Mouse (Mus musculus): ENCODE measurements around the gene Tcf7l2.

DNA sequence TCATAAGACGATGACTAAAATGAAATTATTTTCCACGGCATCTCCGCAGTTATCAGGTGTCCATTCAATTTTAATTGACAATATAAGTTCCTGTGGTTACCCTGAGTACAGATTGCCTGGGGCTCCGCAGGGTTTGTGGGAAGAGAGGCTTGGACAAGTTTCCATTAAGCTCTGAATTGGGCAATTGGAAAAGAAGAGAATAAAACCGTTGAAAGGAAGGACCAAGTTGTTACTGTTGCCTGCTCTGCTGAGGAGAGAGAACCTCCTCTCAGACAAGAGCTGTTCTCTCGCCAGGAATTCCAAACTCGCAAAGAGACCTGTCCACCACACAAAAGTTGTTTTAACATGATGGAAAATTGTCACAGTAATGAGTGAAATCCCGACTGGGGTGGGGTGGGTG is 11.2 kb downstream of the Tcf7l2 start:
- TF ChIP-seq TCF12 (IDR thresholded peaks at IDR 0.05; ENCODE audit: insufficient read depth, poor library complexity, severe bottlenecking) (no peak), POLR2A (IDR thresholded peaks at IDR 0.05; ENCODE audit: insufficient read length, low read depth) (no peak), CEBPB (IDR thresholded peaks at IDR 0.05; ENCODE audit: insufficient read depth, poor library complexity, severe bottlenecking) (no peak), POLR2AphosphoS2 (IDR thresholded peaks at IDR 0.05; ENCODE audit: insufficient read length, low read depth) (no peak), SRF (IDR thresholded peaks at IDR 0.05; ENCODE audit: control insufficient read depth, insufficient read length, low read depth) (no peak), MYOG (IDR thresholded peaks at IDR 0.05; ENCODE audit: control insufficient read depth in 1 of 3, insufficient read depth in 1 of 3, insufficient read length in 2 of 3, low read depth in 2 of 3) (no peak), USF1 (IDR thresholded peaks at IDR 0.05; ENCODE audit: low read depth) (no peak), TCF3 (IDR thresholded peaks at IDR 0.05; ENCODE audit: insufficient read length, low read depth) (no peak), MAX (IDR thresholded peaks at IDR 0.05; ENCODE audit: low read depth) (no peak), E2F4 (IDR thresholded peaks at IDR 0.05; ENCODE audit: insufficient read depth) (no peak), REST (IDR thresholded peaks at IDR 0.05; ENCODE audit: insufficient read depth, insufficient read length) (no peak), MYOD1 (IDR thresholded peaks at IDR 0.05; ENCODE audit: control insufficient read depth in 1 of 3, insufficient read length in 2 of 3, low read depth in 2 of 3) (no peak)
